ENCODE assay signal across 26 mouse cellular contexts in genomic region chr13:101485823-101486222, GRCm38 (mm10).
DNase-seq lines count a peak whose midpoint lies in the region; ATAC-seq lines count a peak whose summit lies in the region.
"Had no signal": no experiment of that assay in that cellular context is flagged by ENCODE, and none has a peak within 500 bp of the region (broad histone marks: within the 10 kb centered on the region; RNA-seq: fewer than 3 reads in every experiment).

No protein-coding gene starts in this region.

- intact Hi-C loops in heart, postnatal 25 days (cut with DNase I), result no loop called here

- no peaks in the 10 kb centered on the region for H3K27me3 ChIP-seq in heart, embryonic 10.5 days (ENCODE audit: insufficient read depth, poor library complexity, severe bottlenecking)
- H3K27me3 ChIP-seq in heart, embryonic 16.5 days (ENCODE audit: control insufficient read depth, insufficient read depth, low read length), result no peaks in the 10 kb centered on the region
- H3K27me3 ChIP-seq: hindbrain, embryonic 12.5 days; intestine, embryonic 15.5 days; limb, embryonic 13.5 days; neural tube, embryonic 12.5 days had no signal

- peak; percentile 45 to 46 for DNase-seq in heart, adult 18-20 months
- no peak for DNase-seq in heart, postnatal 25 days (ENCODE audit: low spot score)
- DNase-seq in heart, adult 9 months (ENCODE audit: low spot score in 2 of 2), result peak; percentile 22 to 27
- no peak for DNase-seq in heart, embryonic 10.5 days (ENCODE audit: low spot score)
- no peak for DNase-seq in adrenal gland, postnatal 10 days
- no peak for DNase-seq in urinary bladder, postnatal 4 days (ENCODE audit: low spot score in 2 of 2)
- no peak for DNase-seq in kidney, postnatal 36 days
- DNase-seq: B cell, adult 2 months; cerebellum, adult 8-10 months; cerebellum, postnatal 36 days; gastrocnemius, postnatal 14 days; kidney, adult 8-10 months; layer of hippocampus, adult 9-11 months; lung, postnatal 36 days; right cerebral cortex, postnatal 4 days had no signal

- no peak overlapping the region for H3K9ac ChIP-seq in heart, embryonic 16.5 days (ENCODE audit: low read length)
- H3K9ac ChIP-seq: hindbrain, embryonic 12.5 days; intestine, embryonic 15.5 days; limb, embryonic 13.5 days; neural tube, embryonic 12.5 days had no signal

- H3K9me3 ChIP-seq in heart, embryonic 10.5 days, result no peaks in the 10 kb centered on the region
- H3K9me3 ChIP-seq in heart, embryonic 16.5 days (replicated peaks; ENCODE audit: control insufficient read depth, low read length), result no peaks in the 10 kb centered on the region
- H3K9me3 ChIP-seq: hindbrain, embryonic 12.5 days; intestine, embryonic 15.5 days; limb, embryonic 13.5 days; neural tube, embryonic 12.5 days had no signal

- H3K4me2 ChIP-seq in heart, embryonic 16.5 days (ENCODE audit: low read depth, low read length), result no peak overlapping the region
- H3K4me2 ChIP-seq: hindbrain, embryonic 12.5 days; intestine, embryonic 15.5 days; limb, embryonic 13.5 days; liver, embryonic 11.5 days; midbrain, embryonic 11.5 days; neural tube, embryonic 12.5 days had no signal

- peak overlapping the region; percentile 47 for H3K27ac ChIP-seq in heart, embryonic 10.5 days
- peak overlapping the region; percentile 58 for H3K27ac ChIP-seq in heart, embryonic 16.5 days (ENCODE audit: low read length)
- H3K27ac ChIP-seq: hindbrain, embryonic 12.5 days; hindbrain, postnatal 0 days; intestine, embryonic 15.5 days; kidney, postnatal 0 days; limb, embryonic 13.5 days; neural tube, embryonic 12.5 days had no signal

- H3K4me1 ChIP-seq in heart, embryonic 10.5 days, result no peaks in the 10 kb centered on the region
- H3K4me1 ChIP-seq in heart, embryonic 16.5 days (ENCODE audit: control insufficient read depth, insufficient read depth, low read length), result peaks cover 8% of the 10 kb centered on the region; the same call in 1 of the 2 replicates
- H3K4me1 ChIP-seq: intestine, embryonic 15.5 days; limb, embryonic 13.5 days; neural tube, embryonic 12.5 days had no signal

- peak; percentile 80 for ATAC-seq in heart, embryonic 16.5 days (replicated peaks; ENCODE audit: extremely low read depth, insufficient read depth, low FRiP score)
- ATAC-seq: forebrain, embryonic 14.5 days; hindbrain, postnatal 0 days; intestine, embryonic 15.5 days; midbrain, embryonic 16.5 days had no signal

- no peaks in the 10 kb centered on the region for H3K36me3 ChIP-seq in heart, embryonic 10.5 days
- no peaks in the 10 kb centered on the region for H3K36me3 ChIP-seq in heart, embryonic 16.5 days (ENCODE audit: control insufficient read depth, insufficient read depth)
- H3K36me3 ChIP-seq: hindbrain, embryonic 12.5 days; intestine, embryonic 15.5 days; limb, embryonic 13.5 days; neural tube, embryonic 12.5 days had no signal

- 53% methylated on average over 7 of the region's 7 CpGs for WGBS in heart, embryonic 10.5 days
- WGBS in heart, embryonic 16.5 days, result 44% methylated on average over 7 of the region's 7 CpGs

- no peak overlapping the region for H3K4me3 ChIP-seq in heart, embryonic 10.5 days
- no peak overlapping the region for H3K4me3 ChIP-seq in heart, embryonic 16.5 days (ENCODE audit: low read length)
- H3K4me3 ChIP-seq: hindbrain, embryonic 12.5 days; intestine, embryonic 15.5 days; limb, embryonic 13.5 days; neural tube, embryonic 12.5 days had no signal

Comparison
In these comparisons a context has a peak if more than half of its experiments do, and no peak if none do; other contexts are left out.
1. DNase-seq: peak in heart, adult 18-20 months (2 of 2) and heart, adult 9 months (2 of 2); none in heart, postnatal 25 days (single experiment), heart, embryonic 10.5 days (single experiment), adrenal gland, postnatal 10 days (single experiment), urinary bladder, postnatal 4 days (0 of 2) and kidney, postnatal 36 days (0 of 2).